ENCODE assay signal across 10 mouse cellular contexts in genomic region chr2:92052188-92052587, GRCm38 (mm10). TPM values are rescaled to one million over a fixed set of nuclear protein-coding genes. Genes with fewer than 3 reads are reported as not detected.
A peak's percentile ranks its signal among the peaks of the same experiment; 100 is the strongest.
DNase-seq lines count a peak whose midpoint lies in the region; ATAC-seq lines count a peak whose summit lies in the region.
"Had no signal": no experiment of that assay in that cellular context is flagged by ENCODE, and none has a peak within 500 bp of the region (broad histone marks: within the 10 kb centered on the region; RNA-seq: fewer than 3 reads in every experiment).

No protein-coding gene starts in this region.

- no peaks in the 10 kb centered on the region for H3K36me3 ChIP-seq in embryonic facial prominence, embryonic 15.5 days
- H3K36me3 ChIP-seq: neural tube, embryonic 12.5 days had no signal

- peak; percentile 30; the same call in 1 of the 2 replicates for ATAC-seq in embryonic facial prominence, embryonic 15.5 days (ENCODE audit: insufficient number of reproducible peaks, low FRiP score, low TSS enrichment, low read depth)
- no peak for ATAC-seq in granulocyte monocyte progenitor cell, adult 5-6 weeks (replicated peaks; ENCODE audit: poor library complexity, severe bottlenecking)

- intact Hi-C loops in gastrocnemius, postnatal 14 days (cut with DNase I; ENCODE audit: low total_unique reads) = no loop called here

- H3K27me3 ChIP-seq in embryonic facial prominence, embryonic 15.5 days = no peaks in the 10 kb centered on the region

- WGBS in embryonic facial prominence, embryonic 15.5 days = 63% methylated on average over 8 of the region's 8 CpGs

- peak overlapping the region; percentile 75 for H3K27ac ChIP-seq in embryonic facial prominence, embryonic 15.5 days (replicated peaks)
- H3K27ac ChIP-seq: hindbrain, embryonic 14.5 days; neural tube, embryonic 12.5 days had no signal

- peak; percentile 58 to 60 for DNase-seq in left cerebral cortex, adult 18-20 months (ENCODE audit: low spot score in 2 of 2)
- no peak for DNase-seq in left cerebral cortex, adult 11 months (ENCODE audit: low spot score)
- peak; percentile 66 for DNase-seq in gastrocnemius, postnatal 14 days
- peak; percentile 33 for DNase-seq in right cerebral cortex, postnatal 14 days
- DNase-seq in kidney, postnatal 25 days = no peak
- DNase-seq: thymus, postnatal 14 days had no signal

- H3K4me1 ChIP-seq in embryonic facial prominence, embryonic 15.5 days = peaks cover 48% of the 10 kb centered on the region

- H3K4me2 ChIP-seq in embryonic facial prominence, embryonic 15.5 days (replicated peaks) = no peak overlapping the region
- H3K4me2 ChIP-seq: hindbrain, embryonic 14.5 days; neural tube, embryonic 12.5 days had no signal

- H3K9ac ChIP-seq in embryonic facial prominence, embryonic 15.5 days = no peak overlapping the region
- H3K9ac ChIP-seq: hindbrain, embryonic 14.5 days; neural tube, embryonic 12.5 days had no signal

- H3K9me3 ChIP-seq in embryonic facial prominence, embryonic 15.5 days (replicated peaks) = no peaks in the 10 kb centered on the region
- H3K9me3 ChIP-seq: neural tube, embryonic 12.5 days had no signal

- H3K4me3 ChIP-seq in embryonic facial prominence, embryonic 15.5 days (replicated peaks) = no peak overlapping the region
- H3K4me3 ChIP-seq: neural tube, embryonic 12.5 days had no signal

RNA-seq across cellular contexts. Expression of gene Creb3l1, which starts 27.9 kb away (rescaled TPM):
- total RNA-seq in left cerebral cortex, adult 18-20 months (2021) = 1 to 10 TPM; 2.3 to 2.6 TPM
- 36.8 and 44.3 TPM in 2 replicates for polyA plus RNA-seq in embryonic facial prominence, embryonic 15.5 days (2015; fragmentation: Nextera tagmentation; extraction: Ambion mirVana)
- 10 to 100 TPM; 14.7 to 22.6 TPM for total RNA-seq in gastrocnemius, postnatal 14 days (2021)
- 1.1 and 2.2 TPM in 2 replicates for total RNA-seq in granulocyte monocyte progenitor cell, adult 5-6 weeks (2014; fragmentation: Nextera tagmentation)
- 0.69 TPM in 1 of 2 replicates, not detected in the other for total RNA-seq in granulocyte monocyte progenitor cell, adult 5-6 weeks (2017)

RNA-seq across cellular contexts. Expression of gene Phf21a, which starts 40.7 kb away (rescaled TPM):
- total RNA-seq in left cerebral cortex, adult 18-20 months (2021) = 100 to 1,000 TPM; 121 to 130 TPM
- polyA plus RNA-seq in embryonic facial prominence, embryonic 15.5 days (2015; fragmentation: Nextera tagmentation; extraction: Ambion mirVana) = 36.1 and 37.6 TPM in 2 replicates
- 10 to 100 TPM; 19.5 to 21.2 TPM for total RNA-seq in gastrocnemius, postnatal 14 days (2021)
- total RNA-seq in granulocyte monocyte progenitor cell, adult 5-6 weeks (2014; fragmentation: Nextera tagmentation) = 28.5 and 69.2 TPM in 2 replicates
- 25.9 and 33.4 TPM in 2 replicates for total RNA-seq in granulocyte monocyte progenitor cell, adult 5-6 weeks (2017)

Comparison
In these comparisons a context has a peak if more than half of its experiments do, and no peak if none do; other contexts are left out.
1. DNase-seq: peak in left cerebral cortex, adult 18-20 months (2 of 2), gastrocnemius, postnatal 14 days (single experiment) and right cerebral cortex, postnatal 14 days (single experiment); none in left cerebral cortex, adult 11 months (single experiment) and kidney, postnatal 25 days (0 of 2).
2. RNA of gene Creb3l1, which starts 27.9 kb away (total RNA-seq): 14.7 to 22.6 TPM in gastrocnemius, postnatal 14 days; 2.3 to 2.6 TPM in left cerebral cortex, adult 18-20 months and 0.69 to 2.2 TPM in granulocyte monocyte progenitor cell, adult 5-6 weeks; every median in the first group is over 4 times any median in the second.